Mouse (Mus musculus) frontal cortex, postnatal 36 days (tissue): ENCODE measurements around the gene D10Jhu81e.
A peak's percentile ranks its signal among the peaks of the same experiment; 100 is the strongest.

Source experiments
- DNase-seq, 2 experiments: peaks; one replicate each; pipeline ENCODE4 v3.0.0; 2022; ENCODE audit warnings: low spot score in 2 of 2

The D10Jhu81e gene

GRCm38 (mm10) chr10:78163241-78163640, 6.3 kb downstream of the D10Jhu81e start:
- DNase-seq: no peak

GRCm38 (mm10) chr10:78162646-78163045, 6.9 kb downstream of the D10Jhu81e start:
- DNase-seq: no peak

- DNase-seq: no peak
These were observed 8.5 kb downstream of the D10Jhu81e start for GRCm38 (mm10) chr10:78161096-78161495.

DNA sequence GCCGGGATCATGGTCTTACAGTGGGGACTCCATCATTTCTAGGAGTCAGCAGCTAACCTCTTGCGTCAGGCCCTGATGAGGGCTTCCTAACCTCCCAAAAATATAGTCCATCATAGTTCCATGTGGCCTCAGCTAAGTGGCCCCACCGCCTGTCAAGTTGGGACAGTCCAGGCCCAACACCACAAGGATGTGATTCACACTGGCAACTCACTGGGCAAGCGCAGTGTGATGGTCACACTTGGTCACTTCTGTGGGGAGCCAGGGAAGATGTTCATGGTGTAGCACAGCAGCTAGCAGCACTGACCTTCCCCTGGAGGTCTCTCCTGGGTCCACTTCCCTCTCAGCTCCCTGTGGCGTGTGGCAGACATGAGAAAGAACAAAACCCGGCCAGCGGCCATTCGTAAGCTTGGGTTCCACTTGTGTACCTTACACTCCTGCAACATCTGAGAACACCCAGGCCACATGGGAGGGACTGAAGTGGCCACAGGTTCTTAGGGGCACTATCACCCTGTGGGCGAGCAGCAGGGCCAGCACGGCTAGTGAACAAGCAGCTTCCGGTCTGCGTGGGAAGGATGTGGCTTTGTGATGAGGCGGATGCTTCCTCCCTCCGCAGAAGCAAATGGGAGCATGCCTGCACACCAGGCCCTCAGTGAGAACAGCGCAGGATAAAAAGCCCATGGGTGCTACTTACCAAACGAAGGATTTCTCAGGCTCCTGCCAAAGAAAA, 9.1 kb downstream of the D10Jhu81e start:
- DNase-seq: no peak

GRCm38 (mm10) chr10:78159906-78160305, 9.7 kb downstream of the D10Jhu81e start:
- peak; percentile 84 to 89 for DNase-seq

GRCm38 (mm10) chr10:78159252-78159878, 10.2 kb downstream of the D10Jhu81e start:
- DNase-seq: peak in 1 of 2 experiments; percentile 34

- DNase-seq: no peak
These were observed 11.5 kb downstream of the D10Jhu81e start for GRCm38 (mm10) chr10:78158041-78158440.

GRCm38 (mm10) chr10:78156926-78157325, 12.7 kb downstream of the D10Jhu81e start:
- DNase-seq: no peak

DNA sequence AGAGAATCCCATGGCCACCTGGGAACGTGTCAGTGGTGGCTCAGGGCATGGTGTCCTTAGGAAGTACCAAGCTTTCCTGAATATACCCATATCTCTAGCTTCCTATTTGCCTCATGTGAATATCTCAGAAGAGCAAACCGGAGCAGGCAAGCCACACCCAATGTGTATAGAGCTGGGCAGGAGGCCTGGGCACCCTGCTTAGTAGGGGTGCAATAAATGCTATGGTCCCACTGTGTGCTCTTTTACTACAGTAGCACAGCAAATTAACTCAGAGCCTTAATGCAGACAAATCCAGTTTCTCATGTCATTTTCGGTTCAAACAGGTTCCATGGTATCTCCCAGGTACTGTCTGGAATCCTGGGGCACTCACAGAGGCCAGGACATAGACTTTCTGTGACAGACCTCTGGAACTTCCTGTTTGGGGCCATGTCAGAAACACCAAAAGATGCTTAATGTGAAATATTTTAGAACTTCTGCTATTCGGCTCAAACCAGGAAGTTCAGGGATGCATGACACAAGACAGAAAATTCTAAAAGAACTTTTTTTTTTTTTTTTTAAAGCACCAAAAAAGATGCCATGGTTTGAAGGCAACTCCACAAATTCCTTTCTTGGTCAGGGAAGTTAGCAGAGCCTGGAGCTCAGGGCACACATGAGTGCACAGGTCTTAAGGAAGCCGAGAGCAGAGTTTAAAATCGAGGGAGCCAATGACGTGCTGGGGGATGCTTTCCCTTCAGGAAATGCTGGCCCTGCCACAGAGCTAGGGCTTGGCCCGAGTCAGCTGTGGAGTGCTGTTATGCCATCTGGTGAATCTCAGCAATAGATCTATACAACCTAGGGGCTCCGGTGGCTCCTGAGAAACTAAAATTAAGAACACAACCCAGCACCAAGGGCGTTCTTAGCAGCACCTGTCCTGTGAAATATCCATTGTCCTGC, 20.5 kb downstream of the D10Jhu81e start:
- DNase-seq: no peak

DNA sequence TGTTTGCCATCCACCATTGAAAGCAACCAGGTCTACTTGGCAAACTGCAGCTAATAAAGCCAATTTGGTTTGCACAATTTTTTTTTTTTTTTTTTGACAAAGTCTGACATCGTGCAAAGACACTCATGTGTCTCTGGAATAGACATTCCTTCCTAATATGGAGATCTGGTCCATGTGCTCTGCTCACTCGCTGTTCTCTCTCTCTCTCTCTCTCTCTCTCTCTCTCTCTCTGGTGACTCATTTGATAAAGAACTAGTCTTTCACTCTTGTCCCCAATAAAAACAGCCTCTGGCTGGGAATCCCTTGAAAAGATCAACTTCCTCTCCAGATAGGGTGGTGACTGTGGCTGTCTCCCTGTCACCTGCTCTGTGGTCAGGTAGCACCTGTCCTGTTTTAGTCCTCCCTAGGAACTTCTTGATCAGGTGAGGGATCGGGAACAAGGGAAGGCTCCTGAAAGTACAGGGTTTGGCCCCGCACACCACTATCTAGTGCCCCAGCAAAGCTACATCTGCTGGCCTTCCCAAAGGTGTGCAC, 21.6 kb downstream of the D10Jhu81e start:
- no peak for DNase-seq

DNA sequence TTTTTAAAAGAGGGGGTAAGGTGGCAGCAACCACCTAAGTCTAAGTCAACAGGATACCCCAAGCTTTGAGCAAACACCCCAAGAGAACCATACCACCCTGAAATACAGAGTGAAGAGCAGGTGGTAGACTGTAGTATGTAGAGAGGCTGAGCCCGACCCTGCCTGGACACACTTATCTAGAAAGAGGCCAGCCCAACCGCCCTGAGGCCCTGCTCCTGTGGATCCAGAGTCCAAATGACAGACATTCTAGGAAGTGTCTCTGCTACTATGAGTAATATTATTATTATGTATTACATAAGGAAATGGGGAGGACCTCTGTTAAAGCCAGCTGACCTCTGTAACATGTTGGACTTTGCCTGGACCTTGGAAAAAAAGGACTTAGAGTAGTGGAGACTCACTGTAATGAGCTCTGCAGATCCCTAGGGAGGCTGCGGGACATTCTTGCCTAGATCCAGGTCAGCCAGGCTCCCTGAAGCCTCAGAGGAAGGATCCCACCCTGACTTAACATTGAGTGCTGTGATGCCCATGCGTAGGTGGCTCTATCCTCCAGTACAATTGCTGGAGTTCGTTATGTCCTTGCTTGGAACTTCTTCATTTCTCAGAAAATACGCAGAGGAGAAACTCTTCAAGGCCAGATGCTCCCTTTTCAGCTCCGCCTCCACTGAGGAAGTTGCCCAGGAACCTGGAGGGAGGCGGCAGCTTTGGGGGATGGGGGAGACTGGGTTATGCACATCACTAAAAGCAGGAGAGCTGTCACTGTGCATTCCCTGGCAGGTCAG, 25.7 kb downstream of the D10Jhu81e start:
- DNase-seq: peak; percentile 61 to 69

GRCm38 (mm10) chr10:78140843-78141242, 28.7 kb downstream of the D10Jhu81e start:
- DNase-seq: no peak

DNA sequence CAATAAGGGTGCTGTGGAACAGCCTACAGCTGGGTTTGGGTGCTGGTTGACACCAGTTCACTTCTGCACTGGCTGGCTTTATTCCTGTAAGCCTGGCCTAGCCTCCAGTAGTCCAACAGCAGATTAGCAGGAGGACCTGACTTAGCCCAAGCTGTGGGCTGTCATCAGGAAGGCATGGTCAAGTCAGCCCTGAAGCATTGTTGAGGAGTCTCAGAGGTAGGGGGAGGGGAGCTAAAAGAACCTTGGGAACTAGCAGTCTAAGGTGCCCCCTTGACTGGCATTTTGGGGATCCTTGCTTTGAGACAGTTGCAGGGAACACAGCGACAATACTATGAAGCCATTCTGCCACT, 29.4 kb downstream of the D10Jhu81e start:
- DNase-seq: no peak

- DNase-seq: no peak
These were observed 29.9 kb downstream of the D10Jhu81e start for GRCm38 (mm10) chr10:78139572-78140250.

- no peak for DNase-seq
These were observed 30.6 kb downstream of the D10Jhu81e start for GRCm38 (mm10) chr10:78138812-78139523.

- DNase-seq: no peak
These were observed 32.4 kb downstream of the D10Jhu81e start for GRCm38 (mm10) chr10:78137191-78137590.

DNA sequence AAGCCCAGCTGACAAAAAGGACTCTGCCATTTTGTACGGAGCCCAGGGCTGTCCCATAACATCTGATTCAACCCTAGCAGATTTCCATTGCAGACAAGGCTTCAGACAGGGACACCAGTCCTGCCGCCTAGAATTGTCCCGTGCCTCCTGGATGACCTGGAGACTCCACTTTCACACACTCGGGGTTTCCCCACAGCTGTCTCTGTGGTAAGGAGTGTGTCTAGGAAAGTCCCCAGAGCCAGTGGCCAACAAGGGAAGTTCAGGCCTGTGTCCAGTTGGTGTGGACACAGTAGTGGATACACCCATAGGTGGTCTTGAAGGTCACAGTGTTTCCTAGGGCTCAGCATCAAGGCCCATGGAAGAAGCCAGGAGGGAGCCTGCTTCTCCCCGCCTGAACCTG, 33.6 kb downstream of the D10Jhu81e start:
- no peak for DNase-seq

DNA sequence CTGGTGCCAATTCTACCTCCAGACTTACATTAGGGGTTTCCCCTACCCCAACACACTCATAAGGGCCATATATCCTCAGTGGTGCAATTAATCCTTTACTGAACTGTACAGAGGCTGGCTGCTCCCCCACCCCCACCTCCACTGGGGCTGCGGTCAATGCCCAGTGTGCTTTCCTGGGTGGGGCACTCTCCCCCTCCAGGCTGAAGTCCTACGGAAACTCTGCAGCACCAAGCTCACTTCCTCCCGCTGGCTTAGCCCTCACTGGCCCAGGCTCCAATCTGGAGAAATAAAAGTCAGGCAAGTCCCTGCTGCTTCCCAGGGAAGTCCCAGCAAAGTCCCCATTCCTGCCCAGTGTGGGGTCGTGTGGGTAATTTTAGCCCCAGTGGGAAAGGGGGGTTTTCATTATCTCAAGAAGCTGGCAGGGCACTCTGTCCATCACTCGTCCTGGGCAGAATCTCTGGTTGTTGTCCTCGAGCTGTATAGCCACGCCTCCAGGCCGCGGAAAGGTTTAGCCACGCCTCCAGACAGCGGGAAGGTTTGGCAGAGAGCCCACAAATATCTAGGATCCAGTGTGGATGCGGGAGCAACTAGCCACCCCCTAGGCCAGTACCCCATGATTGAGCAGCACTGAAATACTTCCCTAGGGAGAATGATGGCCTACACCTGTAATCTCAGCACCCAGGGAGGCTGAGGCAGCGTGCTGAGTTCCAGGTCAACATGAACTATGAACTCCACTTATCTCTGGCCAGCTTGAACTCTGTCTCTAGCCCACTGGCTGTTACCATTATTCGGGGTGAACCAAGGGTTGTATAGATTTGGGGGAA, 34.4 kb downstream of the D10Jhu81e start:
- DNase-seq: no peak

GRCm38 (mm10) chr10:78134400-78134799, 35.2 kb downstream of the D10Jhu81e start:
- no peak for DNase-seq
